Mouse (Mus musculus) CH12.LX (cell line): Measurements from ENCODE around the gene Akr1c19. TPM values are rescaled to one million over a fixed set of nuclear protein-coding genes. Genes with fewer than 3 reads are reported as not detected.
A peak's percentile ranks its signal among the peaks of the same experiment; 100 is the strongest.

Source experiments
- DNase-seq: peaks from one replicate; pipeline ENCODE4 v3.0.0-alpha.2; 2013; ENCODE audit errors: extremely low read depth
- H3K27ac ChIP-seq: 2 replicates; pipeline ENCODE4 v1.5.1; 2012; ENCODE audit warnings: low read depth, mild to moderate bottlenecking, control low read depth, moderate library complexity; ENCODE audit not compliant: insufficient read depth
- H3K27me3 ChIP-seq: replicated peaks from 2 replicates; pipeline ENCODE3; 2012; ENCODE audit warnings: inconsistent platforms
- H3K36me3 ChIP-seq, 2 experiments: replicated peaks in 1 of 2; 2 replicates each; pipeline versions ENCODE3 to v1.6.1; 2012; ENCODE audit warnings: inconsistent platforms in 1 of 2, low read length in 1 of 2, mild to moderate bottlenecking in 1 of 2, mixed read lengths in 1 of 2, moderate library complexity in 1 of 2; ENCODE audit not compliant: control insufficient read depth in 1 of 2, insufficient read depth in 1 of 2
- H3K4me1 ChIP-seq, 2 experiments: 2 replicates each; pipeline ENCODE4 v1.6.1; 2012; ENCODE audit warnings: inconsistent platforms in 1 of 2, moderate library complexity in 1 of 2; ENCODE audit not compliant: insufficient read depth in 2 of 2, control insufficient read depth in 1 of 2
- H3K4me2 ChIP-seq: 2 replicates; pipeline ENCODE4 v1.6.1; 2012; ENCODE audit warnings: low read depth, mild to moderate bottlenecking, control low read depth; ENCODE audit not compliant: poor library complexity, insufficient read depth, severe bottlenecking
- H3K4me3 ChIP-seq, 3 experiments: fragments of 150-350 bp in 1 of 3; sonication (generic) in 1 of 3; replicated peaks in 1 of 3; 2 replicates each; pipeline versions ENCODE3 to v1.5.1; 2011 to 2012; ENCODE audit warnings: low read depth in 2 of 3, low read length in 2 of 3, mild to moderate bottlenecking in 2 of 3, moderate library complexity in 2 of 3, control low read depth in 1 of 3, improper control_type of control experiment in 1 of 3, inconsistent platforms in 1 of 3, mixed read lengths in 1 of 3; ENCODE audit not compliant: poor library complexity in 1 of 3
- H3K79me2 ChIP-seq: replicated peaks from 2 replicates; pipeline ENCODE4 v1.6.1; 2012; ENCODE audit warnings: mild to moderate bottlenecking, moderate library complexity; ENCODE audit not compliant: control insufficient read depth, poor library complexity, insufficient read depth, severe bottlenecking; ENCODE audit errors: extremely low read depth
- H3K9ac ChIP-seq: 2 replicates; pipeline ENCODE4 v1.6.1; 2012; ENCODE audit warnings: low read depth, mild to moderate bottlenecking, control low read depth, moderate library complexity; ENCODE audit not compliant: insufficient read depth
- H3K9me3 ChIP-seq: replicated peaks from 2 replicates; pipeline ENCODE3; 2012; ENCODE audit warnings: low read length, inconsistent platforms, mixed read lengths
- BHLHE40 ChIP-seq: IDR thresholded peaks from 2 replicates; pipeline ENCODE4 v1.6.1; 2011; ENCODE audit warnings: mild to moderate bottlenecking, low read depth, low read length, improper control_type of control experiment
- CHD1 ChIP-seq: IDR thresholded peaks from 2 replicates; pipeline ENCODE4 v1.6.1; 2012; ENCODE audit warnings: low read depth, low read length, improper control_type of control experiment, inconsistent platforms
- CHD2 ChIP-seq: IDR thresholded peaks from 2 replicates; pipeline ENCODE4 v1.6.1; 2011; ENCODE audit warnings: low read length, improper control_type of control experiment
- CTCF ChIP-seq, 2 experiments: IDR thresholded peaks in 1 of 2; conservative IDR thresholded peaks in 1 of 2; 2 replicates each; pipeline ENCODE4 v1.5.1; 2011 to 2012; ENCODE audit warnings: low read depth in 2 of 2, low read length in 2 of 2, improper control_type of control experiment in 1 of 2, inconsistent platforms in 1 of 2, mild to moderate bottlenecking in 1 of 2, moderate library complexity in 1 of 2
- E2F4 ChIP-seq: IDR thresholded peaks from 2 replicates; pipeline ENCODE4 v1.6.1; 2011; ENCODE audit warnings: low read depth, low read length, improper control_type of control experiment; ENCODE audit not compliant: insufficient replicate concordance
- ELF1 ChIP-seq: IDR thresholded peaks from 2 replicates; pipeline ENCODE4 v1.6.1; 2014; ENCODE audit warnings: low read depth, mild to moderate bottlenecking, inconsistent platforms, low read length, improper control_type of control experiment
- EP300 ChIP-seq: IDR thresholded peaks from 2 replicates; pipeline ENCODE4 v1.6.1; 2011; ENCODE audit warnings: low read length, improper control_type of control experiment
- ETS1 ChIP-seq: conservative IDR thresholded peaks from 2 replicates; pipeline ENCODE4 v1.6.1; 2012; ENCODE audit warnings: low read depth, mild to moderate bottlenecking, inconsistent platforms, low read length, improper control_type of control experiment, moderate library complexity
- GABPA ChIP-seq: IDR thresholded peaks from 2 replicates; pipeline ENCODE4 v1.6.1; 2012; ENCODE audit warnings: low read depth, low read length, improper control_type of control experiment, inconsistent platforms; ENCODE audit not compliant: insufficient replicate concordance
- HCFC1 ChIP-seq: IDR thresholded peaks from 2 replicates; pipeline ENCODE4 v1.6.1; 2012; ENCODE audit warnings: low read depth, mild to moderate bottlenecking, inconsistent platforms, low read length, improper control_type of control experiment
- IRF4 ChIP-seq: IDR thresholded peaks from 2 replicates; pipeline ENCODE4 v1.6.1; 2014; ENCODE audit warnings: low read depth, mild to moderate bottlenecking, inconsistent platforms, low read length, improper control_type of control experiment
- JUND ChIP-seq: conservative IDR thresholded peaks from 2 replicates; pipeline ENCODE4 v1.6.1; 2011; ENCODE audit warnings: low read depth, low read length, improper control_type of control experiment
- KAT2A ChIP-seq: IDR thresholded peaks from 2 replicates; pipeline ENCODE4 v1.6.1; 2012; ENCODE audit warnings: low read length, improper control_type of control experiment, inconsistent platforms; ENCODE audit not compliant: insufficient replicate concordance
- MAFK ChIP-seq: IDR thresholded peaks from 2 replicates; pipeline ENCODE4 v1.6.1; 2011; ENCODE audit warnings: low read length, improper control_type of control experiment; ENCODE audit not compliant: insufficient replicate concordance
- MAX ChIP-seq: IDR thresholded peaks from 2 replicates; pipeline ENCODE4 v1.6.1; 2011; ENCODE audit warnings: low read length, improper control_type of control experiment
- MAZ ChIP-seq: IDR thresholded peaks from 2 replicates; pipeline ENCODE4 v1.6.1; 2012; ENCODE audit warnings: low read depth, mild to moderate bottlenecking, inconsistent platforms, low read length, improper control_type of control experiment, moderate library complexity
- MXI1 ChIP-seq: IDR thresholded peaks from 2 replicates; pipeline ENCODE4 v1.6.1; 2011; ENCODE audit warnings: mild to moderate bottlenecking, low read depth, low read length, improper control_type of control experiment
- MYC ChIP-seq: IDR thresholded peaks from 2 replicates; pipeline ENCODE4 v1.6.1; 2011; ENCODE audit warnings: low read depth, mild to moderate bottlenecking, improper control_type of control experiment, low read length
- NELFE ChIP-seq: IDR thresholded peaks from 2 replicates; pipeline ENCODE4 v1.6.1; 2011; ENCODE audit warnings: low read depth, low read length, improper control_type of control experiment
- PAX5 ChIP-seq: IDR thresholded peaks from 2 replicates; pipeline ENCODE4 v1.6.1; 2012; ENCODE audit warnings: low read length, inconsistent platforms, mixed read lengths
- POLR2A ChIP-seq: IDR thresholded peaks from 2 replicates; pipeline ENCODE4 v1.6.1; 2011; ENCODE audit warnings: low read depth, mild to moderate bottlenecking, improper control_type of control experiment, low read length
- POLR2AphosphoS2 ChIP-seq: IDR thresholded peaks from 2 replicates; pipeline ENCODE4 v1.6.1; 2011; ENCODE audit warnings: low read depth, low read length, improper control_type of control experiment
- RAD21 ChIP-seq: IDR thresholded peaks from 2 replicates; pipeline ENCODE4 v1.6.1; 2011; ENCODE audit warnings: low read depth, mild to moderate bottlenecking, low read length, improper control_type of control experiment, moderate library complexity
- RCOR1 ChIP-seq: conservative IDR thresholded peaks from 2 replicates; pipeline ENCODE4 v1.6.1; 2012; ENCODE audit warnings: low read depth, mild to moderate bottlenecking, inconsistent platforms, low read length, improper control_type of control experiment
- SMC3 ChIP-seq: IDR thresholded peaks from 2 replicates; pipeline ENCODE4 v1.6.1; 2011; ENCODE audit warnings: low read depth, low read length, improper control_type of control experiment
- TBP ChIP-seq: conservative IDR thresholded peaks from 2 replicates; pipeline ENCODE4 v1.6.1; 2011; ENCODE audit warnings: low read depth, low read length, improper control_type of control experiment
- TCF12 ChIP-seq: IDR thresholded peaks from 2 replicates; pipeline ENCODE4 v1.6.1; 2014; ENCODE audit warnings: low read depth, mild to moderate bottlenecking, inconsistent platforms, low read length, improper control_type of control experiment
- UBTF ChIP-seq: IDR thresholded peaks from 2 replicates; pipeline ENCODE4 v1.6.1; 2012; ENCODE audit warnings: low read depth, mild to moderate bottlenecking, inconsistent platforms, low read length, improper control_type of control experiment, moderate library complexity
- ZC3H11A ChIP-seq: IDR thresholded peaks from 2 replicates; pipeline ENCODE4 v1.6.1; 2012; ENCODE audit warnings: low read depth, mild to moderate bottlenecking, inconsistent platforms, low read length, improper control_type of control experiment
- ZKSCAN1 ChIP-seq: IDR thresholded peaks from 2 replicates; pipeline ENCODE4 v1.6.1; 2012; ENCODE audit warnings: low read depth, inconsistent platforms, low read length, improper control_type of control experiment, borderline replicate concordance
- ZMIZ1 ChIP-seq: IDR thresholded peaks from 2 replicates; pipeline ENCODE4 v1.6.1; 2012; ENCODE audit warnings: low read depth, mild to moderate bottlenecking, inconsistent platforms, low read length, improper control_type of control experiment
- ZNF384 ChIP-seq: IDR thresholded peaks from 2 replicates; pipeline ENCODE4 v1.6.1; 2012; ENCODE audit warnings: low read depth, low read length, improper control_type of control experiment, inconsistent platforms
- dilution Hi-C: fragments of 300-500 bp; cut with MboI; formaldehyde crosslinking; loops from 2 replicates; pipeline ENCODE4 v1.14.3; 2020; ENCODE audit warnings: low sequenced_read_pairs; ENCODE audit not compliant: extremely low pct_unique_long_range_greater_than_20kb, extremely low pct_ligation_motif_present
- in situ Hi-C: fragments of 300-500 bp; cut with MboI; formaldehyde crosslinking; loops from 3 replicates; pipeline ENCODE4 v1.14.3; 2019; ENCODE audit warnings: low sequenced_read_pairs, low pct_ligation_motif_present, low pct_unique_long_range_greater_than_20kb, mixed read lengths
- polyA plus RNA-seq: library from polyadenylated mRNA; unstranded; fragments of >175 nt; gene quantifications from 2 replicates; pipeline ENCODE4 v1.2.1, GENCODE M21; 2012; ENCODE audit warnings: low read depth; ENCODE audit not compliant: insufficient read length
- total RNA-seq, 2 experiments: library from RNA; depleted of rRNA; stranded (reverse); fragments of 300-350 nt in 1 of 2; fragments of >200 nt in 1 of 2; gene quantifications; 2 replicates each; pipeline ENCODE4 v1.2.3; 2012 to 2014

The Akr1c19 gene
- total and polyA plus RNA-seq, 3 experiments: not detected

- no peak overlapping the region for H3K9ac ChIP-seq
- no peak overlapping the region for H3K27ac ChIP-seq
- in situ Hi-C loops (loop anchor here (5.0 kb wide), 1 partner anchor 56 kb away; no protein-coding TSS in a partner anchor), dilution Hi-C loops (no loop called here)
- no peaks in the 10 kb centered on the region for H3K27me3 ChIP-seq
- no peak overlapping the region for H3K4me2 ChIP-seq
- H3K9me3 ChIP-seq: no peaks in the 10 kb centered on the region
- DNase-seq: peak; percentile 14
- H3K36me3 ChIP-seq: no peaks in the 10 kb centered on the region
- TF ChIP-seq KAT2A (no peak), IRF4 (no peak), EP300 (no peak), ZMIZ1 (no peak), MAFK (no peak), UBTF (no peak), MAZ (no peak), ZC3H11A (no peak), SMC3 (peak; percentile 46), CHD2 (no peak), CHD1 (no peak), RAD21 (peak; percentile 41), TBP (no peak), MAX (no peak), POLR2AphosphoS2 (no peak), MXI1 (no peak), ELF1 (no peak), ZNF384 (no peak), CTCF (conservative IDR thresholded peaks at IDR 0.05 in 1 of 2, IDR thresholded peaks at IDR 0.05 in 1 of 2; ENCODE audit: low read depth in 2 of 2, low read length in 2 of 2) (peak in 1 of 2 experiments; percentile 55; a peak in 2 of 4 replicates), RCOR1 (no peak), ZKSCAN1 (no peak)
- peaks cover 0 to 16% of the 10 kb centered on the region in 2 experiments; a peak in 2 of 4 replicates for H3K4me1 ChIP-seq
- peaks cover 3% of the 10 kb centered on the region; the same call in 1 of the 2 replicates for H3K79me2 ChIP-seq
- no peak overlapping the region for H3K4me3 ChIP-seq
These were observed 40.3 kb upstream of the Akr1c19 start for GRCm38 (mm10) chr13:4188174-4188573.

DNA sequence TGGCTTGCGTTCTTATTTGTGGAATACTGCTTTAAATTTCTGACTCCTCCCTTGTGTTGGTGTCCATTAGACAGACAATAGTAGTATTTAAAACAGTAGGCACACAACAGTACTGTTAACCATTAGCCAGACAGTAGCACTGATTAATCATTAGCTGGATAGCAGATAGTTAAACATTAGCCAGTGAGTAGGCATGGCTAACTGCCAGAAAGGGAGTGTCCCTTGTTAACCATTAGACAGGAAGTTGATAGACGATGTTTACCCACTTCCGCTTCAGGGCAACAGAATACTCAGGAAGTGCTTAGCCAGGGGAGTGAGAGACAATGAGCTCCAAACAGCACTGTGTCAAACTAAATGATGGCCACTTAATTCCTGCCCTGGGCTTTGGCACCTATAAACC lies 37.6 kb upstream of the Akr1c19 start, which contains the start of gene Akr1c13:
Gene Akr1c13 (plus strand): TSS at position 247 of the 400 bp plus-strand sequence.
- DNase-seq: peak; percentile 70
- dilution Hi-C loops (no loop called here), in situ Hi-C loops (no loop called here)
- H3K4me3 ChIP-seq: peak within 1 kb of the TSS; percentile 58 to 63 (median 60)
- peaks cover 0 to 3% of the 10 kb centered on the region in 2 experiments for H3K36me3 ChIP-seq
- peaks cover 3% of the 10 kb centered on the region; the same call in 1 of the 2 replicates for H3K79me2 ChIP-seq
- peak within 1 kb of the TSS; percentile 71 for H3K4me2 ChIP-seq
- peaks cover 0 to 10% of the 10 kb centered on the region in 2 experiments; a peak in 1 of 4 replicates for H3K4me1 ChIP-seq
- H3K9me3 ChIP-seq: no peaks in the 10 kb centered on the region
- H3K9ac ChIP-seq: peak within 1 kb of the TSS; percentile 87
- H3K27ac ChIP-seq: no peak within 1 kb of the TSS
- no peaks in the 10 kb centered on the region for H3K27me3 ChIP-seq
- TF ChIP-seq CTCF (conservative IDR thresholded peaks at IDR 0.05 in 1 of 2, IDR thresholded peaks at IDR 0.05 in 1 of 2; ENCODE audit: low read depth in 2 of 2, low read length in 2 of 2) (no peak), PAX5 (no peak), MAFK (no peak), BHLHE40 (no peak), MYC (no peak), CHD1 (no peak), TCF12 (peak; percentile 27; the same call in 1 of the 2 replicates), E2F4 (no peak), KAT2A (no peak), POLR2AphosphoS2 (no peak), POLR2A (peak; percentile 55), NELFE (no peak), UBTF (no peak), ETS1 (no peak), ELF1 (peak; percentile 87), GABPA (no peak), ZC3H11A (no peak), EP300 (no peak), MAX (no peak), RAD21 (no peak), SMC3 (no peak), ZKSCAN1 (no peak), HCFC1 (peak; percentile 62), JUND (no peak), MXI1 (no peak)
